Mouse (Mus musculus) B cell, adult 2 months (primary cell): ENCODE results near the gene Rpl26.
A peak's percentile ranks its signal among the peaks of the same experiment; 100 is the strongest.
"Not testable (repeated sequence)": the region's sequence is repeated elsewhere in the genome, so short reads cannot be mapped to it uniquely, and the experiment has no call there.

ENCODE experiments used
- DNase-seq, 2 experiments: peaks; one replicate each; pipeline ENCODE4 v3.0.0; 2022

The Rpl26 gene

GRCm38 (mm10) chr11:68924749-68925148 lies 23.4 kb downstream of the Rpl26 start:
- no peak for DNase-seq

GRCm38 (mm10) chr11:68926981-68927380 lies 25.6 kb downstream of the Rpl26 start, which contains the start of gene Odf4:
Gene Odf4 (minus strand): TSS chr11:68927081.
- DNase-seq = no peak

- no peak for DNase-seq
Measured at GRCm38 (mm10) chr11:68929947-68930346, 28.6 kb downstream of the Rpl26 start.

GRCm38 (mm10) chr11:68933885-68934507 lies 32.6 kb downstream of the Rpl26 start:
- DNase-seq = no peak

- DNase-seq = not testable (repeated sequence)
Measured at GRCm38 (mm10) chr11:68936951-68937350, 35.6 kb downstream of the Rpl26 start.

GRCm38 (mm10) chr11:68939451-68940304 lies 38.3 kb downstream of the Rpl26 start:
- DNase-seq = peak; percentile 80 to 83

- DNase-seq = no peak
Measured at GRCm38 (mm10) chr11:68940516-68940915, 39.1 kb downstream of the Rpl26 start.

- no peak for DNase-seq
Measured at GRCm38 (mm10) chr11:68942731-68943130, 41.3 kb downstream of the Rpl26 start.

GRCm38 (mm10) chr11:68945245-68945644 lies 43.9 kb downstream of the Rpl26 start:
- DNase-seq = no peak

- DNase-seq = no peak
Measured at GRCm38 (mm10) chr11:68946001-68946400, 44.6 kb downstream of the Rpl26 start.

- DNase-seq = no peak
Measured at GRCm38 (mm10) chr11:68946806-68947440, 45.5 kb downstream of the Rpl26 start.

GRCm38 (mm10) chr11:68947542-68947993 lies 46.2 kb downstream of the Rpl26 start:
- no peak for DNase-seq

- DNase-seq = no peak
Measured at GRCm38 (mm10) chr11:68953903-68954302, 52.5 kb downstream of the Rpl26 start.

- DNase-seq = no peak
Measured at GRCm38 (mm10) chr11:68954408-68954807, 53.0 kb downstream of the Rpl26 start.

GRCm38 (mm10) chr11:68955473-68955872 lies 54.1 kb downstream of the Rpl26 start:
- no peak for DNase-seq

GRCm38 (mm10) chr11:68956107-68956506 lies 54.7 kb downstream of the Rpl26 start:
- DNase-seq = no peak
